Mouse (Mus musculus) heart, embryonic 11.5 days (tissue): ENCODE data around the gene Rapgef3. TPM values are rescaled to one million over a fixed set of nuclear protein-coding genes. Genes with fewer than 3 reads are reported as not detected.

Experiments used
- ATAC-seq: fragments of 200-750 bp; cut with Nextera tagmentation; replicated peaks from 2 replicates; pipeline ENCODE4 v1.8.0; 2017; ENCODE audit warnings: moderate library complexity; ENCODE audit not compliant: insufficient number of reproducible peaks, low FRiP score, low TSS enrichment
- H3K27ac ChIP-seq: fragments of 300-500 bp; sonication (generic); 2 replicates; pipeline ENCODE4 v1.5.1; 2014; ENCODE audit warnings: mild to moderate bottlenecking, low read depth, low read length
- H3K27me3 ChIP-seq: fragments of 300-500 bp; sonication (generic); 2 replicates; pipeline ENCODE4 v1.6.1; 2014; ENCODE audit warnings: mild to moderate bottlenecking, low read length, mixed read lengths; ENCODE audit not compliant: control insufficient read depth, insufficient read depth
- H3K36me3 ChIP-seq: fragments of 300-500 bp; sonication (generic); 2 replicates; pipeline ENCODE4 v1.6.1; 2014; ENCODE audit warnings: mild to moderate bottlenecking, low read length, moderate library complexity, mixed read lengths; ENCODE audit not compliant: control insufficient read depth, insufficient read depth
- H3K4me1 ChIP-seq: fragments of 300-500 bp; sonication (generic); 2 replicates; pipeline ENCODE4 v1.6.1; 2014; ENCODE audit warnings: low read length; ENCODE audit not compliant: control insufficient read depth, insufficient read depth
- H3K4me2 ChIP-seq: fragments of 300-500 bp; sonication (generic); 2 replicates; pipeline ENCODE4 v1.6.1; 2014; ENCODE audit warnings: mild to moderate bottlenecking, moderate library complexity
- H3K4me3 ChIP-seq: fragments of 300-500 bp; sonication (generic); 2 replicates; pipeline ENCODE4 v1.5.1; 2014; ENCODE audit warnings: low read depth, low read length
- H3K9ac ChIP-seq: fragments of 300-500 bp; sonication (generic); 2 replicates; pipeline ENCODE4 v1.6.1; 2014; ENCODE audit warnings: mild to moderate bottlenecking, low read depth, low read length, moderate library complexity
- H3K9me3 ChIP-seq: fragments of 300-500 bp; sonication (generic); replicated peaks from 2 replicates; pipeline ENCODE4 v1.6.1; 2016; ENCODE audit warnings: low read length; ENCODE audit not compliant: control insufficient read depth
- WGBS: fragments of 180-500 bp; shearing (Covaris S2); extraction: QIAGEN DNeasy Blood & Tissue Kit; methylation state at CpG from one replicate; pipeline ENCODE4 v1.1.7; 2014; ENCODE audit not compliant: insufficient replicate concordance; 5-methylcytosine and 5-hydroxymethylcytosine counted together
- polyA plus RNA-seq: library from polyadenylated mRNA; unstranded; fragments of >200 nt; fragmentation: Nextera tagmentation; extraction: Ambion mirVana; gene quantifications from 2 replicates; pipeline ENCODE4 v1.2.1, GENCODE M21; 2014

Rapgef3 gene
- polyA plus RNA-seq, 1 experiment from 2014 or later, result 8.5 TPM

DNA sequence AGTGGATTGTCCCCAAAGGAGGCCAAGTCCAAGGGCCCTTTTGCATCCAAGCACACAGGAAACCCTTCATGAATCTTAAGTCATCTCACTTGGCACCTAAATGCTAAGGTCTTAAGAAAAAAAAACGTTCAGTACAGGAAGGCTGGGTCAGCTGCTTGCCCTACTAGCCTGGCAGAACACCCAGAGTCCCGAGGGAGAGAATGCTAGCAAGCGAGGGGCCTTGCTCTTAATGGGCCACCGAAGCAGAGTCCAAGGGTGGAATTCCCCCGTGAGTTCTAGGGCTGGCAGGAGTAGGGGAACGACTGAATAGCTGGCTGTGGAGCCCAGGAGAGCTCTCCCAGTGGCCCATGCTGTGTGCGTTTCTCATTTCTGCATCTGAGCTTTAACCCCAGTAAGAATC lies 39.0 kb downstream of the Rapgef3 start:
- Histone ChIP-seq H3K9me3 (no peaks in the 10 kb centered on the region), H3K27ac (no peak overlapping the region), H3K9ac (no peak overlapping the region), H3K27me3 (no peaks in the 10 kb centered on the region), H3K4me3 (no peak overlapping the region), H3K36me3 (no peaks in the 10 kb centered on the region), H3K4me2 (no peak overlapping the region), H3K4me1 (no peaks in the 10 kb centered on the region)
- 62% methylated on average over 7 of the region's 7 CpGs for WGBS
- no peak for ATAC-seq

DNA sequence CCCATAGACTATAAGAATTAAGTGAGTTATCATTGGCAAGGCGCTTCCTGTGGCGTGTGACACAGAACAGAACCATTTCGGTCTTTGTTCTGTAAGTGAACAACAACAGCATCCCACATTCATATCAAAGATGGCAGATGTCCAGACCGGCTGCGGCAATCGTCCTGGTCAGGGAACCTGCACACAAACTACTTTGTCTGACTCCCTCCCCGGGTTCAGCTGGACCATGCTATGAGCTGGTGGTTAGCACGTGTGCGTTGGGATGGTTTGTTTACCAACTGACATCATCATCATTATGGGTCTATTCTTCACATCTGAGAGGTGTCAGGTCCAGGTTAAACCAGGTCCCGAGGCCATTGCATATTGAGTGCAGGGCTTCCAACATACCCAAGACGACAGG lies 39.4 kb downstream of the Rapgef3 start:
- H3K9ac ChIP-seq, result no peak overlapping the region
- 68% methylated on average over 11 of the region's 11 CpGs for WGBS
- no peak overlapping the region for H3K4me2 ChIP-seq
- no peak overlapping the region for H3K4me3 ChIP-seq
- no peaks in the 10 kb centered on the region for H3K36me3 ChIP-seq
- no peaks in the 10 kb centered on the region for H3K9me3 ChIP-seq
- ATAC-seq, result no peak
- no peaks in the 10 kb centered on the region for H3K27me3 ChIP-seq
- H3K27ac ChIP-seq, result no peak overlapping the region
- H3K4me1 ChIP-seq, result no peaks in the 10 kb centered on the region

DNA sequence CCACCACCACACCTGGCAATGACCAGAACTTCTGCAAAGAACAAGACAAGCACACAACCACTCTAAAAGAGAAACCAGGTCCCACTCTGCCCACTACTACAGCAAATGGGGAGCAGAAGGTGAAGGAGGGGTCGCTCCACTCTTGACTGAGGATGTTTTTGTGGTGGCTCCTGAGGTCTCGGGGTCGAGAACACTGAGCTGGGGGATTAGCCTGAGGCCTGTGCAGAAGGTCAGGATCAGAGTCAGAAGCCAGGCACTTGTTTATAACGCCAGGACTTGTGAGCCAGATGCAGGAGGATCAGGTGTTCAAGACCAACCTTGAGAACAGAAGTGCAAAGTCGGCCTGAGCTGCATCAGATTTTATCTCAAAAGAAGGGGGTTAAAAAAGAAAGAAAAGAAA lies 40.3 kb downstream of the Rapgef3 start:
- Histone ChIP-seq H3K27ac (no peak overlapping the region), H3K9ac (no peak overlapping the region), H3K9me3 (no peaks in the 10 kb centered on the region), H3K36me3 (no peaks in the 10 kb centered on the region), H3K4me3 (no peak overlapping the region), H3K27me3 (no peaks in the 10 kb centered on the region), H3K4me2 (no peak overlapping the region), H3K4me1 (no peaks in the 10 kb centered on the region)
- no peak for ATAC-seq
- WGBS, result 77% methylated on average over 5 of the region's 5 CpGs

DNA sequence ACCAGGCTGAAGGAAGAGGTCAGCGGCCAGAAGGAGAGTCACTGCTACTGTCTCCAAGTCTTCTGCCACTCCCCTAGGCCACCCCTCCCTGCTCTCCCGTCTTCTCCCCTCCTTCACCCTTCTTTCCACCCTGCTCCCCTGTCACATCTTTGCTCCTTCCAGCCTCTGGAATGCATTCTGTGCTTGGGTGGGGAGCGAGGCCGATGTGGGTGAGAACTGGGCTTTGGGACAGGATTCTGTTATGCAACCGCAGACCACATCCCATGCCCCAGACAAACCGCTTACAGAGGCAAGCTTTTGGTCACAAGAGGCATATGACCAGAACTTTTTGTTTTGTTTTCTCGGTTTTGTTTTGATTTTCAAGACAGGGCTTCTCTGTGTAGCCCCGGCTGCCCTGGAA lies 40.7 kb downstream of the Rapgef3 start:
- 70% methylated on average over 8 of the region's 8 CpGs for WGBS
- Histone ChIP-seq H3K27me3 (no peaks in the 10 kb centered on the region), H3K36me3 (no peaks in the 10 kb centered on the region), H3K4me1 (no peaks in the 10 kb centered on the region), H3K27ac (no peak overlapping the region), H3K9me3 (no peaks in the 10 kb centered on the region), H3K4me2 (no peak overlapping the region), H3K4me3 (no peak overlapping the region), H3K9ac (no peak overlapping the region)
- ATAC-seq, result no peak

DNA sequence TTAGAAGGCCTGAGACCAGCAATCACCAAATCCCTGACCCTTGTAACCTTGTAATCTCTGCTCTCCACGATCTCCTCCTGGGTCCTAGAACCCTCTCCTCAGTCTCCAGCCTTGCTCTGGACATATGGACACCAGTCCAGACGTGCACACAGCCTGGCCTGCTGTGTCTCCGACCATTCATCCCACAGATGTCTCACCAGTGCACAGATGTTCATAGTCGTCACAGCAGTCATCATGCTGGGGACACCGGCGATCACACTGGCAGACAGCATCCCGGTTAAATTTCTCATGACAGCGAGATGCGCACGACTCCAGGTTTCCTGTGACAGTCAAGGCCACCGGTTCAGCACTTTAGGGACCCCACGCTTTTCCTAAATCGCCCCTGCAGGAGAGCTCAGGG lies 41.5 kb downstream of the Rapgef3 start:
- Histone ChIP-seq H3K9ac (no peak overlapping the region), H3K27ac (no peak overlapping the region), H3K4me1 (no peaks in the 10 kb centered on the region), H3K36me3 (no peaks in the 10 kb centered on the region), H3K9me3 (no peaks in the 10 kb centered on the region), H3K4me3 (no peak overlapping the region), H3K4me2 (no peak overlapping the region), H3K27me3 (no peaks in the 10 kb centered on the region)
- 82% methylated on average over 13 of the region's 13 CpGs for WGBS
- no peak for ATAC-seq

DNA sequence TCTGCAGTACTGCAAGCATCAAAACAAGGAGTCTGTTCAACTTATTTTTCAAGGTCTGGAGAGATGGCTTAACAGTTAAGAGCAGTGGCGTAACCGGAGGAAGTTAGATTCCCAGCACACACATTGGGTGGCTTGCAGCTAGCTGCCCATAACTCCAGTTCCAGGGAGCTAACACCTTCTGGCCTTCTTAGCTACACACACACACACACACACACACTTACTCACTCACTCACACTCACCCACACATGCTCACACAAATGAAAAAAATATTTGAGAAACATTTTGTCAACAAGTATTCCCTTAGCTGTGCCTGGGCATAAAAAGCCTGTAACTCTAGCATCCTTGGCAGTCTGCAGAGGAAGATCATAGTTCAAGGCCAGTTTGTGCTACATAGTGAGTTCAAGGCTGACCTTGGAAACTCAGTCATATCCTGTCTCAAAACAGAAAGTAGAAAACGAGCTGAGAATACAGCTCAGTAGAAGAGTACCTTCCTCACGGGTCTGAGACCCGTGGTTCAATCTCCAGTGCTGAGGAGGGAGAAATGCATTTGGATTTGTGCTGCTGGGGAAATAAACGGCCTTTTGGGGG lies 42.5 kb downstream of the Rapgef3 start:
- no peak for ATAC-seq
- 72% methylated on average over 6 of the region's 6 CpGs for WGBS

DNA sequence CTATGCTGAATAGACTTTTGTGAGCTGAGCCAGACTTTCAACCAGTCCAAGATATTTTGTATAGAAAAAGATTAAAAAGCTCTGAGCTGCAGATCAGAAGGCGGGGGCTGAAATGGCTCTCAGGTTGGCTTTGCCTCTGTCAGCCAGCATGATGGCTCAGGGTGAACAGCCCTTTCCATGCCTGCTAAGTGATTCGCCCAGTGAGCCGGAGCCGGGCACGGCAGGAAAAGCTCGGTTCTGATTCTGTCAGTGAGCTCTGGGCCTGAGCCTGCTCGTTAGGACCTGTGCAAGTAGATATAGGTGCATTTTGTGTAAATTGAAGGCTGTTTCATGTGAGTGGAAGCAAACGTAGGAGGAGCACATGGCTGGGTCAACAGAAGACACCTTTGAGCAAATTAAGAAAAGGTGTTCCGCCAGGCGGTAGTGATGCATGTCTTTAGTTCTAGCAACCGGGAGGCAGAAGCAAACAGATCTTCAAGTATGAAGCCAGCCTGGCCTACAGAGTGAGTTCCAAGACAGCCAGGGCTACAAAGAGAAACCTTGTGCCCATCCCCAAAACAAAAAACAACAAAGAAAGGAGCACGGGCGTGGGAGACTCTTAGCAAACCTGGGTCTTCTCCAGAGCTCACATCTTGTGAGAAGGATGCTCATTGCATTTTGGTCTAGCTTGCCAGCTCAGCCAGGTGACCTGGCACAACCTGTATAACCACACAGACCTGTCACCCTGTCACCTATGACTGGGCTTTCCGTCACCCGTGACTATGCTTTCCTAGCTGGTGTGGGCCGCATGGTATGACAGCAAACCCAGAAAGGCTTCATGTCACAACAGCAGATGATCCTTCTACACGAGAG lies 43.2 kb downstream of the Rapgef3 start:
- no peak overlapping the region for H3K4me3 ChIP-seq
- peaks cover 8% of the 10 kb centered on the region; the same call in 1 of the 2 replicates for H3K4me1 ChIP-seq
- no peak for ATAC-seq
- no peak overlapping the region for H3K4me2 ChIP-seq
- H3K36me3 ChIP-seq, result no peaks in the 10 kb centered on the region
- 82% methylated on average over 17 of the region's 17 CpGs for WGBS
- no peaks in the 10 kb centered on the region for H3K27me3 ChIP-seq
- no peak overlapping the region for H3K27ac ChIP-seq
- H3K9me3 ChIP-seq, result no peaks in the 10 kb centered on the region
- H3K9ac ChIP-seq, result no peak overlapping the region

More for the DNA sequence above, 42.5 kb downstream of the Rapgef3 start:
- H3K4me3 ChIP-seq, result no peak overlapping the region
- H3K9me3 ChIP-seq, result no peaks in the 10 kb centered on the region
- H3K4me2 ChIP-seq, result no peak overlapping the region
- H3K36me3 ChIP-seq, result no peaks in the 10 kb centered on the region
- H3K27me3 ChIP-seq, result no peaks in the 10 kb centered on the region
- H3K4me1 ChIP-seq, result peaks cover 3% of the 10 kb centered on the region; the same call in 1 of the 2 replicates
- no peak overlapping the region for H3K9ac ChIP-seq
- no peak overlapping the region for H3K27ac ChIP-seq

DNA sequence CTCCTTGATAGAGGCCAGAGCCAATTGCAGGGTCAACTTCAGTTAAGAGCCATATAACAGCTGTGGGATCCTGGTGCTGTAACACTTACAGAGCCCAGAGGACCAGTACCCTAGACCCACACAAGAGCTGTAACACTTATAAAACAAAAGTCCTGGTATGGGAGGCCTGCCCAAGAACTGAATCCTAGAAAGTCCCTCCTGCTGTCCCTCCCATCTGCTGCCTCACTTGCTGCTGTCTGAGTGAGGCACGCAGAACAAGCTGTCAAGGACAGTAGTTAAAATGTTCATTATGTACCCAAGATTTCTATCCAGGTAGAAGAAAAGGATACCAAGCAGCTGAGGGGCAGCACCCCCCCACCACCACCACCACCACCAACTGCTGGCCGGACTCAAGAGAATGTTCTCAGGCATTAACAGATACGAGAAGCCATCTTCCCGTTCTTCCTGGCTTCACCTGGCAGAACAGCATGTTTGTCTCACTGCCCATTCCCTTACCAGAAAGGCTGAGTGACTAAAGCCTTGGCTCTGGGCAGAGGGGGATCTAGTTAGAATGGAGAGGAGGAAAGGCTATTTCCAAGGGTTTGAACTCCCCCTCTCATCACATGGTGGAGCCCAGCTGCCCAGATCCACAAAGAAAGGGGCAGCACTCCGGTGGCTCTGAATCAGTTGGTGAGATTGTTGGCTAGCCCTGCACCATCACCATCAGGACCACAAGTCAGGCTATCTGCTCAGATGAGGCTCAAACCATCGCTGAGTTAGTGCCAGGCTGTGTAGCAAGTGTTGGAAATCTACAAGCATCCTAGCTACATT lies 44.0 kb downstream of the Rapgef3 start:
- no peak overlapping the region for H3K27ac ChIP-seq
- H3K4me2 ChIP-seq, result no peak overlapping the region
- no peak for ATAC-seq
- H3K9ac ChIP-seq, result 0 out of 2 replicates have a peak overlapping the region, but pooled peaks have one; percentile 34
- H3K9me3 ChIP-seq, result no peaks in the 10 kb centered on the region
- no peaks in the 10 kb centered on the region for H3K36me3 ChIP-seq
- H3K27me3 ChIP-seq, result no peaks in the 10 kb centered on the region
- WGBS, result 83% methylated on average over 6 of the region's 6 CpGs
- H3K4me3 ChIP-seq, result no peak overlapping the region
- peaks cover 8% of the 10 kb centered on the region; the same call in 1 of the 2 replicates for H3K4me1 ChIP-seq
